Mouse (Mus musculus): ENCODE results near the gene Abca4. TPM values are rescaled to one million over a fixed set of nuclear protein-coding genes. Genes with fewer than 3 reads are reported as not detected.

Gene Abca4
- total RNA-seq, 2 experiments from 2014 or later: 2.9 to 3.2 TPM

DNA sequence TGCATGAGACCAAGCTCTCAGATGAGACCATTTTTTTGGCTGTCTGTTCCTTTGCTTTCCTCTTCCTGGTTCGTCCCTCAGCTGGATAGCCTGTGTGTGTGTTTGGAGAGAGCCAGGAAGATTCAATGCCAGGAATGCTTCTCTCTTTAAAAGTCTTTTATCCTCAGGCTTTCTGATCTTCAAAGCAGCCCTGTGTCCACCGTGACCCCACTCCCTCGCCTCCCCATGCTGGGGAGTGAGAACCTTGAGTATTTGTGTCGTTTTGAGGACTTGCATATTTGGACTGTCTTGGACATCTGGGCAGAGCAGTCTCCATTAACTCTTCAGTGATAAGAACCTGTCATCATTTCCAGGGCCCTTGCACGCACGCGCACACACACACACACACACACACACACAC lies 57.8 kb downstream of the Abca4 start:
- intact Hi-C loops (cut with DNase I): loop anchor here (5.0 kb wide), 1 partner anchor 135 kb away; no protein-coding TSS in a partner anchor
- no peak for DNase-seq (ENCODE audit: low spot score in 2 of 2)

DNA sequence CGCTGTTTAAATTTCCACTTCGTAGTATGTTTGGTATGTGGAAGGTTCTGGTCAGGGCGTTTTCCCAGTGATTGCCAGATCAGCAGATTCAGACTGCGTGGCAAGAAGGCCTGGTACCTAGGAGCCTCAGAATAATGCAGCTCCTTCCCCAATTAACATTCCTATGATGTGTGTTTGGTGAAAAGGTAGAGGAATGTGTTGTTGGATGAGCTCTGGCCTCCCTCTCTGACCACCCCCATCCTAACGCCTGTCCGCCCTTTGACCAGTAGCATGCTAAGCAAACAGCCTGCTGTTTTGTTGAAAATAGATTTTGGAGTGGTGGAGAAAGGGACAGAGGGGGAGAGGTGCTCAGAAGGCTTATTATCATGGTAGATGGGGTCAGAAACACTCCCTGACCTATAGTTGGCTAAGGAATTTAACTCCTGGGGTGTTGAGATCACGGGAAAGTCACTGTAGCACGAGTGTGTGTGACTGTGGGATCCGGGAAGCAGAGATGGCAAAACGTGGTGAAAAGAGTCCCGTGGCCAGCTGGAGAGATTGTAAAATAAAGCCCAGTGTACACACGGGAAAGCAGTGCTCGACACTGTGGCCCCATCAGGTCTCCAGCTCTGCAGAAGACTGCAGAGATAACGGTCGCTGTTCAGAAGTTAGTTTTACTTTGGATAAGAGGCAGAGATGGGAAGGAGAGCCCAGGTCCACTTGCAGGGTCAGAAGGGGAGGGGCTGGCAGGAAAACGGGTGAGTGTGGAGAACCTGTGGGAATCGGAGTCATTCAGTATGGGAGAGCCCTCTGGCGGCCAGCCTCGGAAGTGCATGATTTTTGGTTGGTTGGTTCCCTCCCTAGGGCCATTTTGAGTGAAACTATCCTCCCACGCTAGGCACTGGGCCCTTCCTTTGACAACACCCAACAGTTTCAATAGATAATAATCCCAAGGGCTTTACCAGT lies 59.9 kb downstream of the Abca4 start:
- intact Hi-C loops (cut with DNase I): loop anchor here (5.0 kb wide), 1 partner anchor 137 kb away; no protein-coding TSS in a partner anchor
- peak; percentile 35 to 76 for DNase-seq (ENCODE audit: low spot score in 2 of 2)

GRCm38 (mm10) chr3:122106920-122107319 lies 62.7 kb downstream of the Abca4 start:
- no peak for DNase-seq (ENCODE audit: low spot score in 2 of 2)
- intact Hi-C loops (cut with DNase I): no loop called here

- intact Hi-C loops (cut with DNase I): no loop called here
- no peak for DNase-seq (ENCODE audit: low spot score in 2 of 2)
Observed at GRCm38 (mm10) chr3:122107643-122108194, 63.5 kb downstream of the Abca4 start.

- intact Hi-C loops (cut with DNase I): no loop called here
- no peak for DNase-seq (ENCODE audit: low spot score in 2 of 2)
Observed at GRCm38 (mm10) chr3:122109461-122109860, 65.2 kb downstream of the Abca4 start.

DNA sequence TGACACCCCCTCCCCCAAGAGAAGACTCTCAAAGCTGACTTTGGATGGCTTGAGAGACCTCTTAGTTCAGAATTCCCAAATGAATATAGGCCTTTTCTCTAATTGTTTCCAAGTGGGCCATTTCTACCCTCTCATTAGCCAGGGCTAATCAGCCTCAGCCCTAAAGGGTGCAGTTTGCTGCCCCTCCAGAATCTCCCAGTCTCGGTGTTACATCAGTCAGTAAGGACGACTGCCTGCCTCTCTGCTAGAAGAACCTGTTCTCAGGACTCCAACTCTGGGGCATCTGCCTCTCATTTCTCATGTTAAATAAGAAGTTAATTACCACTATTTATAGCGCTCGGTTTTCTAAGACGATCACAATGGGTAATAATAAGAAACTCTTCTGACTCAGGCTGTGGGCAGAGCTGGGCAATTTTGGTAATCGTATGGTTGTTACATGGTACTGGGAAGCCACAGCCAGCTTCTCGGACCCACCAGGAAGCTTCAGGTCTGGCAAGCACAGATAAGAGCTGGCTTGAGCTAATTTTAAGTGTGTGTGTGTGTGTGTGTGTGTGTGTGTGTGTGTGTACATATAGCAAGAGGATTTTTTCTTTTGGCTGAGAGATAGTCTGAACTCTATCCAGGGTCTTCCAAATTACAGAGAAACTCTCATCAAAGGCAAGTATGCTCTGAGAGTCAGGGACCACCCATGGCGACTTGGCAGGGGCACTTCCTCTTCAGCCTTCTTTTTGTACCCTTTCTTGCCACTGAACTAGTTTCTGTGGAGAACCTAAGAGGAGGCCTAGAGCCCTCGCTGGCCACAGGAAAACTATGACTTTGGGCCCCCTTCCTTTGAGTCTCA lies 67.1 kb downstream of the Abca4 start:
- no peak for DNase-seq (ENCODE audit: low spot score in 2 of 2)
- intact Hi-C loops (cut with DNase I): no loop called here

GRCm38 (mm10) chr3:122118651-122119214 lies 74.5 kb downstream of the Abca4 start:
- no peak for DNase-seq (ENCODE audit: low spot score in 2 of 2)
- intact Hi-C loops (cut with DNase I): no loop called here

DNA sequence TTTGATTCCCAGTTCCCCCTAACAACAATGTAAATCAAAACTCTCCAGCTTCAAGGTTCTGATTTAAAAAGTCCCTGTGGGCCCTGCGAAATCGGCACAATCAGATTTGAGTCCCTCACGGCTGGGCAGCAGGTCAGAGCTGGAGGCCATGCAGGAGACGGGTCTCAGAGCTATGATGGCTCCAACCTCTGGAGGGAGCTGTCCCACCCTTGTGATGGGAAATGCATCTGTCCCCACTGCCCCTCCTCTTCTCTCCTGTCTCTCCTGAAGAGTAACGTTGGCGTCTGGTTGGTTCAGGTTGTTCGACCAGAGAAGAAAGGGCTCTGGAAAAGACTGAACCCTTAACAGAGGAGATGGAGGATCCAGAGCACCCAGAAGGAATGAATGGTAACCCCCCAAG lies 75.5 kb downstream of the Abca4 start:
- DNase-seq (ENCODE audit: low spot score in 2 of 2): no peak
- intact Hi-C loops (cut with DNase I): no loop called here

GRCm38 (mm10) chr3:122120217-122120616 lies 76.0 kb downstream of the Abca4 start:
- intact Hi-C loops (cut with DNase I): no loop called here
- DNase-seq (ENCODE audit: low spot score in 2 of 2): no peak

- intact Hi-C loops (cut with DNase I): loop anchor here (1.0 kb wide), 2 partner anchors 158 to 237 kb away; no protein-coding TSS in a partner anchor
- DNase-seq (ENCODE audit: low spot score in 2 of 2): peak; percentile 86 to 87
Observed at GRCm38 (mm10) chr3:122122127-122122663, 78.0 kb downstream of the Abca4 start.

GRCm38 (mm10) chr3:122122838-122123237 lies 78.6 kb downstream of the Abca4 start:
- DNase-seq (ENCODE audit: low spot score in 2 of 2): no peak
- intact Hi-C loops (cut with DNase I): loop anchor here (1.0 kb wide), 2 partner anchors 159 to 238 kb away; no protein-coding TSS in a partner anchor

DNA sequence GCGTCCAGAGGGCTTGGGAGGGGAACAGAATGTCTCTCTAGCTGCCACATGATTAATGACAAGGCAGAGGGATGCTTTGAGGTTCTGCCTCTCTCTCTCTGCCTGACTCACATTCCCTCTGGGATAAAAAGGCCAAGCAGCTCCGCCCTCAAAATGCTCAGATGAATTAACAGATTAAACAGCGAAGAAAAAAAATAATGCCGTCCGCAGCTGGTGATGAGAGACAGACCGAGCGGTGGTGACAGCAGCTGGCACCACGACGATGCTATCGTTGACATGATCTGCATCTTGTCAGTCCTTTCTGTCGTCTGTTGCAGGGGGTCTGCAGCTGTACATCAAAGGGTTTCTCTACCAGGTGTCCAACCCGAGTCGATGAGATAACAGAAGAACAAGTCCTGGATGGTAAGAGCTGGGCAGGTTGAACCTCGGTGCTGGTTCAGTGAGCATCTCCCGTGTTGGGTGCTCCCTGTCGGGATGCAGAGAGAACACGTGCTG lies 84.8 kb downstream of the Abca4 start:
- intact Hi-C loops (cut with DNase I): no loop called here

DNA sequence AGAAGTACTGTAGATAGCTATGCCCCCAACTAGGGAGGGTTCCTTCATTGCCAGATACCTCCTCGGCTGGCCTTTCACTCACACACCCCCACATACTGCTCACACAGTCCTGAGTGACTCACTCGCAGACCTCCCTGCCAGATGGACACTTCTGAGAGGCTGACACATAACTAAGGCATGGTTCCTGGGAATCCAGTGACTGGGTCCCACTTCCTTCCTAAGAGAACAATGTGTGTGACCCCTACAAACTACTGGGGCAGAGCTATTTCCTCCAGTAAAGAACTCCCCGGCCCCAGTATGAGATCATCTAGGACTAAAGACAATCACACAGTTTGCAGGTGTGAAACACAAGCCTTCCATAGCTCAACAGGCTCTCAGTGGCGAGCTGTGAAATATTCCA lies 86.5 kb downstream of the Abca4 start:
- intact Hi-C loops (cut with DNase I): no loop called here

More for the DNA sequence above, 84.8 kb downstream of the Abca4 start:
- no peak for DNase-seq (ENCODE audit: low spot score in 2 of 2)

GRCm38 (mm10) chr3:122131633-122132032 lies 87.4 kb downstream of the Abca4 start:
- DNase-seq (ENCODE audit: low spot score in 2 of 2): no peak
- intact Hi-C loops (cut with DNase I): no loop called here

More for the DNA sequence above, 86.5 kb downstream of the Abca4 start:
- DNase-seq (ENCODE audit: low spot score in 2 of 2): no peak

DNA sequence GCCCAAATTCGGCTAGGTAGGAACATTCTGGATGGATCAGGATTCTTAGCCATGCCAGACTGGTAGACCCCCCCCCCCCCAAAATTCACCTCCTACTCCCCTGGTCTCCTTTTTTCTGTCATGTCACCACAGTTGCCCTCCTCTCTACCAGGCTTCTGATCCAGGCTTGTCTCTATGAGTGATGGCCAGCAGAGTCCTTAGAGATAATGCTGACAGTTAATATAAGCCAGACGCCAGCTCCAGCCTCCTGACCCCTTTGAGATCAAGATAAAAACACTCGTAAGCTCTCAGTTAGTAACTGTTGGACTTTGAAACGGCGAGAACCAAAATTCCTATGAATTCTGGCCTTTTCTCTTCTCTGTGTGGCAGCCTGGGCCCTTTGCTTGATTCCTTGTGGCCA lies 89.0 kb downstream of the Abca4 start:
- DNase-seq (ENCODE audit: low spot score in 2 of 2): no peak
- intact Hi-C loops (cut with DNase I): no loop called here

DNA sequence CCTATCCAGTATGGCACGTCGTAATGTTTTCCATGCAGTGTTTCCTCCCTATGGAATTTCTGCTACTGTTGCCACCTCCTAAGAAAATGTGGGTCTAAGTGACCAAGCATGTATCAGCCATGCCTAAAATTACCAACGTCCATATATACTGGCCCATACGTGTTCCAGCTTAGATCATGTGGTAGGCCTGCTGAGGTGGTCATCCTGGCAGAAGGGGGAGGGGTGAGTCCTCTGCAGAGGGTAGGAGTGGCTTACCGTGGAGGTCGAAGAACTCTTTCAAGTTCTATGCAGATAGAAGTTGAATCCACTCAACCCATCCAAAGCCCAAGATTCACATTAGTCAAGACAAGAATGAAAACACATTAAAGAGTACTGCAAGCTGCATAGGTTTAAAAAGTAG lies 89.6 kb downstream of the Abca4 start:
- intact Hi-C loops (cut with DNase I): no loop called here
- no peak for DNase-seq (ENCODE audit: low spot score in 2 of 2)

- peak in 1 of 2 experiments; percentile 63 for DNase-seq (ENCODE audit: low spot score in 2 of 2)
- intact Hi-C loops (cut with DNase I): loop anchor here (2.0 kb wide), 1 partner anchor 256 kb away; no protein-coding TSS in a partner anchor
Observed at GRCm38 (mm10) chr3:122140589-122141400, 96.6 kb downstream of the Abca4 start.
